Mouse (Mus musculus): ENCODE measurements around the gene Pgm1. TPM values are rescaled to one million over a fixed set of nuclear protein-coding genes. Genes with fewer than 3 reads are reported as not detected.

Gene Pgm1
- total and polyA plus RNA-seq, 3 experiments = 54.0 to 97.9 (median 95.7) TPM

DNA sequence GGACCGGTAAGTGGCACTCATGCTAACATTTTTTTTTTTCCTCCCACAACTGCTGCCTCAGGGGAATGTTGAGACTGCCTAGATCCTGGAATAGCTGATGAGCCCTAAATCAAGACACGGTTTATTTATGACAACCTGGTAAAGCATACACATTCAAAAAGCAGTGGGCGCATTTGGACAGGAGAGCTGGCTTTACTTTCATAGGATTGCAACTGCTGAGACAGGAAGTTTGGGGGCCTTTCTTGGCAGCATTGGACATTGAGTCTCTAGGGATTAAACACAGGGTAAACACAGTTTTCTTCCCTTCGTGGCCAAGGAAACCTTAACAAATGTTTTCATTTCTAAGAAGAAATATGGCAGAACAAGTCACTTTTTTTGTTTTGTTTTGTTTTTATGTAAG is 40.9 kb downstream of the Pgm1 start:
- Histone ChIP-seq H3K4me1 (ENCODE audit: control insufficient read depth in 1 of 2, insufficient read depth in 2 of 2) (no peaks in the 10 kb centered on the region), H3K9ac (ENCODE audit: insufficient read depth, low read depth) (no peak overlapping the region), H3K27me3 (replicated peaks) (no peaks in the 10 kb centered on the region), H3K4me3 (replicated peaks in 1 of 3; ENCODE audit: low read depth in 2 of 3, low read length in 2 of 3, poor library complexity in 1 of 3) (no peak overlapping the region), H3K36me3 (replicated peaks in 1 of 2; ENCODE audit: control insufficient read depth in 1 of 2, insufficient read depth in 1 of 2, low read length in 1 of 2) (peaks cover 16 to 82% of the 10 kb centered on the region in 2 experiments), H3K79me2 (replicated peaks; ENCODE audit: control insufficient read depth, extremely low read depth, insufficient read depth, poor library complexity, severe bottlenecking) (no peaks in the 10 kb centered on the region), H3K4me2 (ENCODE audit: insufficient read depth, low read depth, poor library complexity, severe bottlenecking) (no peak overlapping the region), H3K9me3 (replicated peaks; ENCODE audit: low read length) (no peaks in the 10 kb centered on the region), H3K27ac (ENCODE audit: insufficient read depth, low read depth) (no peak overlapping the region)
- in situ Hi-C loops (cut with MboI; ENCODE audit: low pct_ligation_motif_present, low pct_unique_long_range_greater_than_20kb, low sequenced_read_pairs) = no loop called here
- no peak for DNase-seq (ENCODE audit: extremely low read depth)
- dilution Hi-C loops (cut with MboI; ENCODE audit: extremely low pct_ligation_motif_present, extremely low pct_unique_long_range_greater_than_20kb, low sequenced_read_pairs) = no loop called here
- TF ChIP-seq USF1 (IDR thresholded peaks at IDR 0.05; ENCODE audit: low read depth, low read length) (no peak), CHD1 (IDR thresholded peaks at IDR 0.05; ENCODE audit: low read depth, low read length) (no peak), JUN (IDR thresholded peaks at IDR 0.05; ENCODE audit: insufficient read depth, low read depth, low read length) (no peak), POLR2A (IDR thresholded peaks at IDR 0.05; ENCODE audit: low read depth, low read length) (no peak), ZMIZ1 (IDR thresholded peaks at IDR 0.05; ENCODE audit: low read depth, low read length) (no peak), TBP (conservative IDR thresholded peaks at IDR 0.05; ENCODE audit: low read depth, low read length) (no peak), USF2 (conservative IDR thresholded peaks at IDR 0.05; ENCODE audit: low read depth, low read length) (no peak), KAT2A (IDR thresholded peaks at IDR 0.05; ENCODE audit: insufficient replicate concordance, low read length) (no peak), SMC3 (IDR thresholded peaks at IDR 0.05; ENCODE audit: low read depth, low read length) (no peak), CTCF (conservative IDR thresholded peaks at IDR 0.05 in 1 of 2, IDR thresholded peaks at IDR 0.05 in 1 of 2; ENCODE audit: low read depth in 2 of 2, low read length in 2 of 2) (no peak), ZC3H11A (IDR thresholded peaks at IDR 0.05; ENCODE audit: low read depth, low read length) (no peak), HCFC1 (IDR thresholded peaks at IDR 0.05; ENCODE audit: low read depth, low read length) (no peak), CHD2 (IDR thresholded peaks at IDR 0.05; ENCODE audit: low read length) (no peak), BHLHE40 (IDR thresholded peaks at IDR 0.05; ENCODE audit: low read depth, low read length) (no peak), MEF2A (IDR thresholded peaks at IDR 0.05; ENCODE audit: borderline replicate concordance, low read depth, low read length) (no peak), MAZ (IDR thresholded peaks at IDR 0.05; ENCODE audit: low read depth, low read length) (no peak), UBTF (IDR thresholded peaks at IDR 0.05; ENCODE audit: low read depth, low read length) (no peak), IRF4 (IDR thresholded peaks at IDR 0.05; ENCODE audit: low read depth, low read length) (no peak), MXI1 (IDR thresholded peaks at IDR 0.05; ENCODE audit: low read depth, low read length) (no peak)

DNA sequence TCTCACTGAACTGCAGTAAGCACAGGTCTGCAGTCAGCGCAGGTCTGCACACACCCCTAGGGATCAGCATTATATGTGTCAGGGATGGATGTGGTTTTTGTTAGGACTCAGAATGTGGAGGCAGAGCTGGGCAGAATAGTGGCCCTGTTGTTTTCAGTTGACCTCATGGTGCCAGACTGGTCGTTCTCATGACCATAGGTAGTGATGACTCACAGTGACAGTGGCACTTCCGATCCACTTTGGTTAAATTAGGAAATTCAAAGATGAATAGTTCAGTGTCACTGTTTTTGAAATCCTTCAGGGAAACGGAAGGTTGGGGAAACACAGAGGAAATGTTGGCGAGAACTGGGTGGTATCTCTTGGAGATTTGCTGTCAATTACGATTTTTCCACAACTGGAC is 43.7 kb downstream of the Pgm1 start:
- in situ Hi-C loops (cut with MboI; ENCODE audit: low pct_ligation_motif_present, low pct_unique_long_range_greater_than_20kb, low sequenced_read_pairs) = no loop called here
- DNase-seq (ENCODE audit: extremely low read depth) = no peak
- no peaks in the 10 kb centered on the region for H3K9me3 ChIP-seq (replicated peaks; ENCODE audit: low read length)
- H3K27me3 ChIP-seq (replicated peaks) = no peaks in the 10 kb centered on the region
- no peaks in the 10 kb centered on the region for H3K79me2 ChIP-seq (replicated peaks; ENCODE audit: control insufficient read depth, extremely low read depth, insufficient read depth, poor library complexity, severe bottlenecking)
- dilution Hi-C loops (cut with MboI; ENCODE audit: extremely low pct_ligation_motif_present, extremely low pct_unique_long_range_greater_than_20kb, low sequenced_read_pairs) = no loop called here
- no peak overlapping the region for H3K4me3 ChIP-seq (replicated peaks in 1 of 3; ENCODE audit: low read depth in 2 of 3, low read length in 2 of 3, poor library complexity in 1 of 3)
- no peak overlapping the region for H3K27ac ChIP-seq (ENCODE audit: insufficient read depth, low read depth)
- H3K4me1 ChIP-seq (ENCODE audit: control insufficient read depth in 1 of 2, insufficient read depth in 2 of 2) = no peaks in the 10 kb centered on the region
- H3K9ac ChIP-seq (ENCODE audit: insufficient read depth, low read depth) = no peak overlapping the region
- TF ChIP-seq E2F4 (IDR thresholded peaks at IDR 0.05; ENCODE audit: insufficient replicate concordance, low read depth, low read length) = no peak
- TF ChIP-seq MAFK (IDR thresholded peaks at IDR 0.05; ENCODE audit: insufficient replicate concordance, low read length) = no peak
- TF ChIP-seq MAZ (IDR thresholded peaks at IDR 0.05; ENCODE audit: low read depth, low read length) = no peak
- TF ChIP-seq ETS1 (conservative IDR thresholded peaks at IDR 0.05; ENCODE audit: low read depth, low read length) = no peak
- TF ChIP-seq EP300 (IDR thresholded peaks at IDR 0.05; ENCODE audit: low read length) = no peak
- no peak for TF ChIP-seq USF2 (conservative IDR thresholded peaks at IDR 0.05; ENCODE audit: low read depth, low read length)
- TF ChIP-seq KAT2A (IDR thresholded peaks at IDR 0.05; ENCODE audit: insufficient replicate concordance, low read length) = no peak
- TF ChIP-seq IRF4 (IDR thresholded peaks at IDR 0.05; ENCODE audit: low read depth, low read length) = no peak
- TF ChIP-seq ELF1 (IDR thresholded peaks at IDR 0.05; ENCODE audit: low read depth, low read length) = no peak
- TF ChIP-seq POLR2A (IDR thresholded peaks at IDR 0.05; ENCODE audit: low read depth, low read length) = no peak
- no peak for TF ChIP-seq NRF1 (IDR thresholded peaks at IDR 0.05; ENCODE audit: low read depth, low read length)
- TF ChIP-seq RCOR1 (conservative IDR thresholded peaks at IDR 0.05; ENCODE audit: low read depth, low read length) = no peak
- no peak for TF ChIP-seq SIN3A (IDR thresholded peaks at IDR 0.05; ENCODE audit: low read length)
- TF ChIP-seq TCF12 (IDR thresholded peaks at IDR 0.05; ENCODE audit: low read depth, low read length) = no peak
- TF ChIP-seq HCFC1 (IDR thresholded peaks at IDR 0.05; ENCODE audit: low read depth, low read length) = no peak
- TF ChIP-seq TBP (conservative IDR thresholded peaks at IDR 0.05; ENCODE audit: low read depth, low read length) = no peak
- no peak for TF ChIP-seq NELFE (IDR thresholded peaks at IDR 0.05; ENCODE audit: low read depth, low read length)
- no peak overlapping the region for H3K4me2 ChIP-seq (ENCODE audit: insufficient read depth, low read depth, poor library complexity, severe bottlenecking)
- H3K36me3 ChIP-seq (replicated peaks in 1 of 2; ENCODE audit: control insufficient read depth in 1 of 2, insufficient read depth in 1 of 2, low read length in 1 of 2) = peaks cover 6 to 67% of the 10 kb centered on the region in 2 experiments
